ENCODE assay signal across 26 mouse cellular contexts in the genomic region with DNA sequence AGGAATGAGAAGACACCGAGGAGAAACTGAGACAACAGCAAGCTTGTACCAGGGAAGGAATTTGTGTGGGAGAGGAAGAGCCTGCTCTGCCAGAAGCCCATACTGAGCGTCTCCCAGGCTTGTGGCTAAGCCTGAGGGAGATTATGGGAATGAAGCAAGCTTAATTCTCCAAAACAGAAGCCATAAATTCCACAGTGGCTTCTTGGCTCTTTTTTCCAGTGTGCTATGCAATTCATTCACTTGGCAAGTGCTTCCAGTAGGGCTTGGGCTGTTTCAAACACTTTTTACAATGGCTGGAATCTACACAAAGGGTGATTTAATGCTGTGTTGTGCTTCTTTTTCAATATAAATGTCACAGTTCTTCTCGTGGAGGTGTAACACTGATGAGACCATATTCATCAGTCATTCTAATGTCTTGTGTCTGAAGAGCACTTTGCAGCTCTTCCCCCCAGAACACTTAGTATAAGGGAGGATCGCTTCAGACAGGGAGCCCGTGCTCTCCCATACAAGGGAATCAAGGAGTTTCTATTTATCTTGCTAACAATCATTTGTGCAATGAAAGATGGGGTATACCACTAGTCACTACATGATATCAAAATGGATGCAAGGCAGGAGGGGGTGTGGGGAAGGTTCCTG.
A peak's percentile ranks its signal among the peaks of the same experiment; 100 is the strongest.
DNase-seq lines count a peak whose midpoint lies in the region; ATAC-seq lines count a peak whose summit lies in the region.
"Had no signal": no experiment of that assay in that cellular context is flagged by ENCODE, and none has a peak within 500 bp of the region (broad histone marks: within the 10 kb centered on the region; RNA-seq: fewer than 3 reads in every experiment).

No protein-coding gene starts in this region.

- no peak overlapping the region for H3K4me3 ChIP-seq in midbrain, embryonic 14.5 days (replicated peaks; ENCODE audit: low read depth, low read length)
- no peak overlapping the region for H3K4me3 ChIP-seq in midbrain, embryonic 16.5 days (ENCODE audit: low read depth, low read length)
- H3K4me3 ChIP-seq in neural tube, embryonic 15.5 days (replicated peaks): no peak overlapping the region
- H3K4me3 ChIP-seq: hindbrain, embryonic 12.5 days; intestine, embryonic 15.5 days; limb, embryonic 13.5 days; liver, embryonic 12.5 days; stomach, embryonic 15.5 days had no signal

- H3K4me2 ChIP-seq in midbrain, embryonic 14.5 days (ENCODE audit: low read length): no peak overlapping the region
- no peak overlapping the region for H3K4me2 ChIP-seq in midbrain, embryonic 16.5 days (ENCODE audit: low read length)
- H3K4me2 ChIP-seq in neural tube, embryonic 15.5 days: no peak overlapping the region
- H3K4me2 ChIP-seq: hindbrain, embryonic 12.5 days; intestine, embryonic 15.5 days; limb, embryonic 13.5 days; liver, embryonic 12.5 days; midbrain, embryonic 11.5 days; stomach, embryonic 15.5 days had no signal

- ATAC-seq in midbrain, embryonic 14.5 days (ENCODE audit: low FRiP score, low TSS enrichment): no peak
- no peak for ATAC-seq in midbrain, embryonic 16.5 days
- ATAC-seq in neural tube, embryonic 15.5 days (ENCODE audit: low FRiP score): peak; percentile 66; the same call in 1 of the 2 replicates
- ATAC-seq: forebrain, embryonic 16.5 days; hindbrain, postnatal 0 days; intestine, embryonic 15.5 days; liver, embryonic 12.5 days; liver, postnatal 0 days had no signal

- DNase-seq in embryo, embryonic 10.5 days (ENCODE audit: low spot score): peak; percentile 12
- no peak for DNase-seq in embryo, embryonic 9.5 days (ENCODE audit: extremely low spot score)
- DNase-seq in midbrain, embryonic 14.5 days: peak; percentile 7
- DNase-seq in gonadal fat pad, adult 2 months (ENCODE audit: low read depth): peak; percentile 70
- DNase-seq in left cerebral cortex, postnatal 10 days (ENCODE audit: extremely low spot score in 1 of 2, low spot score in 2 of 2): no peak
- no peak for DNase-seq in retina, postnatal 1 day
- DNase-seq: adrenal gland, postnatal 14 days; cerebellum, adult 18-20 months; cerebellum, postnatal 10 days; kidney, adult 9 months; kidney, postnatal 14 days; layer of hippocampus, adult 9-11 months; liver, postnatal 0 days; right cerebral cortex, postnatal 25 days; thymus, postnatal 14 days had no signal

- no peak overlapping the region for H3K27ac ChIP-seq in midbrain, embryonic 14.5 days (replicated peaks; ENCODE audit: low read depth, low read length)
- H3K27ac ChIP-seq in midbrain, embryonic 16.5 days (ENCODE audit: low read length): no peak overlapping the region
- H3K27ac ChIP-seq in neural tube, embryonic 15.5 days (replicated peaks): no peak overlapping the region
- H3K27ac ChIP-seq: hindbrain, embryonic 12.5 days; hindbrain, postnatal 0 days; intestine, embryonic 15.5 days; limb, embryonic 13.5 days; liver, embryonic 12.5 days; stomach, embryonic 15.5 days had no signal

- intact Hi-C loops in left cerebral cortex, postnatal 10 days (cut with DNase I): no loop called here

- no peaks in the 10 kb centered on the region for H3K27me3 ChIP-seq in midbrain, embryonic 14.5 days (ENCODE audit: control insufficient read depth, insufficient read depth, low read length)
- H3K27me3 ChIP-seq in midbrain, embryonic 16.5 days (ENCODE audit: control insufficient read depth, insufficient read depth, low read depth, low read length): no peaks in the 10 kb centered on the region
- no peaks in the 10 kb centered on the region for H3K27me3 ChIP-seq in neural tube, embryonic 15.5 days (replicated peaks)
- H3K27me3 ChIP-seq: CH12.LX; hindbrain, embryonic 12.5 days; intestine, embryonic 15.5 days; limb, embryonic 13.5 days; liver, embryonic 12.5 days; stomach, embryonic 15.5 days had no signal

- H3K9me3 ChIP-seq in midbrain, embryonic 14.5 days (ENCODE audit: control insufficient read depth, low read length): no peaks in the 10 kb centered on the region
- peaks cover 3% of the 10 kb centered on the region; the same call in 1 of the 2 replicates for H3K9me3 ChIP-seq in midbrain, embryonic 16.5 days (replicated peaks; ENCODE audit: control insufficient read depth, low read length, poor library complexity, severe bottlenecking)
- no peaks in the 10 kb centered on the region for H3K9me3 ChIP-seq in neural tube, embryonic 15.5 days (replicated peaks)
- H3K9me3 ChIP-seq: hindbrain, embryonic 12.5 days; intestine, embryonic 15.5 days; limb, embryonic 13.5 days; liver, embryonic 12.5 days; stomach, embryonic 15.5 days had no signal

- no peak overlapping the region for H3K9ac ChIP-seq in midbrain, embryonic 14.5 days (replicated peaks; ENCODE audit: low read length)
- no peak overlapping the region for H3K9ac ChIP-seq in midbrain, embryonic 16.5 days (ENCODE audit: low read depth, low read length)
- H3K9ac ChIP-seq in neural tube, embryonic 15.5 days (replicated peaks): no peak overlapping the region
- H3K9ac ChIP-seq: hindbrain, embryonic 12.5 days; intestine, embryonic 15.5 days; limb, embryonic 13.5 days; liver, embryonic 12.5 days; liver, postnatal 0 days; stomach, embryonic 15.5 days had no signal

- H3K36me3 ChIP-seq in midbrain, embryonic 14.5 days (ENCODE audit: control insufficient read depth, insufficient read depth, low read length): no peaks in the 10 kb centered on the region
- no peaks in the 10 kb centered on the region for H3K36me3 ChIP-seq in midbrain, embryonic 16.5 days (ENCODE audit: control insufficient read depth, insufficient read depth, low read length)
- H3K36me3 ChIP-seq in neural tube, embryonic 15.5 days: no peaks in the 10 kb centered on the region
- H3K36me3 ChIP-seq: hindbrain, embryonic 12.5 days; intestine, embryonic 15.5 days; limb, embryonic 13.5 days; liver, embryonic 12.5 days; stomach, embryonic 15.5 days had no signal

- no peaks in the 10 kb centered on the region for H3K4me1 ChIP-seq in midbrain, embryonic 14.5 days (ENCODE audit: control insufficient read depth, insufficient read depth, low read length)
- H3K4me1 ChIP-seq in midbrain, embryonic 16.5 days (ENCODE audit: control insufficient read depth, insufficient read depth, low read length): no peaks in the 10 kb centered on the region
- no peaks in the 10 kb centered on the region for H3K4me1 ChIP-seq in neural tube, embryonic 15.5 days
- H3K4me1 ChIP-seq: hindbrain, embryonic 12.5 days; intestine, embryonic 15.5 days; limb, embryonic 13.5 days; liver, embryonic 12.5 days; stomach, embryonic 15.5 days had no signal

- 75% methylated on average over 5 of the region's 5 CpGs for WGBS in midbrain, embryonic 14.5 days
- WGBS in midbrain, embryonic 16.5 days: 74% methylated on average over 5 of the region's 5 CpGs
- 17% methylated on average over 5 of the region's 5 CpGs for WGBS in neural tube, embryonic 15.5 days

Comparison
In these comparisons a context has a peak if more than half of its experiments do, and no peak if none do; other contexts are left out.
1. DNase-seq: peak in embryo, embryonic 10.5 days (single experiment), midbrain, embryonic 14.5 days (single experiment) and gonadal fat pad, adult 2 months (single experiment); none in embryo, embryonic 9.5 days (single experiment), left cerebral cortex, postnatal 10 days (0 of 2) and retina, postnatal 1 day (single experiment).